Mouse (Mus musculus) forebrain, postnatal 0 days (tissue): Measurements from ENCODE around the gene Izumo1. TPM values are rescaled to one million over a fixed set of nuclear protein-coding genes. Genes with fewer than 3 reads are reported as not detected.

Experiments used
- ATAC-seq: fragments of 200-750 bp; cut with Nextera tagmentation; 2 replicates; pipeline ENCODE4 v1.8.0; 2017; ENCODE audit warnings: mild to moderate bottlenecking, moderate library complexity
- DNase-seq: peaks from one replicate; pipeline ENCODE4 v3.0.0-alpha.2; 2015
- H3K27ac ChIP-seq: fragments of 300-500 bp; sonication (generic); 2 replicates; pipeline ENCODE4 v1.5.1; 2014; ENCODE audit warnings: low read depth, mild to moderate bottlenecking, antibody characterized with exemption, low read length, moderate library complexity, mixed read lengths
- H3K27me3 ChIP-seq: fragments of 300-500 bp; sonication (generic); 2 replicates; pipeline ENCODE4 v1.6.1; 2014; ENCODE audit warnings: mild to moderate bottlenecking, low read length, mixed read lengths; ENCODE audit not compliant: insufficient read depth
- H3K36me3 ChIP-seq: fragments of 300-500 bp; sonication (generic); 2 replicates; pipeline ENCODE4 v1.6.1; 2014; ENCODE audit warnings: mild to moderate bottlenecking, moderate library complexity; ENCODE audit not compliant: insufficient read depth
- H3K4me1 ChIP-seq: fragments of 300-500 bp; sonication (generic); 2 replicates; pipeline ENCODE4 v1.6.1; 2014; ENCODE audit warnings: antibody characterized with exemption; ENCODE audit not compliant: insufficient read depth
- H3K4me2 ChIP-seq: fragments of 300-500 bp; sonication (generic); 2 replicates; pipeline ENCODE4 v1.6.1; 2014; ENCODE audit warnings: low read depth, mild to moderate bottlenecking, moderate library complexity
- H3K4me3 ChIP-seq: fragments of 300-500 bp; sonication (generic); 2 replicates; pipeline ENCODE4 v1.5.1; 2014; ENCODE audit warnings: low read depth, low read length, mixed read lengths
- H3K9ac ChIP-seq: fragments of 300-500 bp; sonication (generic); 2 replicates; pipeline ENCODE4 v1.6.1; 2014; ENCODE audit warnings: mild to moderate bottlenecking
- H3K9me3 ChIP-seq: fragments of 300-500 bp; sonication (generic); 2 replicates; pipeline ENCODE4 v1.6.1; 2016; ENCODE audit warnings: low read length
- CTCF ChIP-seq: sonication (generic); IDR thresholded peaks from 2 replicates; pipeline ENCODE4 v1.5.1; 2016; ENCODE audit warnings: antibody characterized with exemption, control low read depth, low read depth
- WGBS: fragments of 180-500 bp; shearing (Covaris S2); extraction: QIAGEN DNeasy Blood & Tissue Kit; methylation state at CpG from one replicate; pipeline ENCODE4 v1.1.7; 2014; 5-methylcytosine and 5-hydroxymethylcytosine counted together
- polyA plus RNA-seq: library from polyadenylated mRNA; unstranded; fragments of >200 nt; fragmentation: Nextera tagmentation; extraction: Ambion mirVana; gene quantifications from 2 replicates; pipeline ENCODE4 v1.2.1, GENCODE M21; 2015
- total RNA-seq: library from RNA; depleted of rRNA; stranded (reverse); fragments of >200 nt; gene quantifications from 2 replicates; pipeline ENCODE4 v1.2.3, GENCODE M21; 2014

The Izumo1 gene
- total and polyA plus RNA-seq, 2 experiments from 2014 or later = 0.14 TPM; not detected in 1

GRCm38 (mm10) chr7:45635711-45636688, 14.4 kb downstream of the Izumo1 start:
- ATAC-seq = no peak
- no peaks in the 10 kb centered on the region for H3K27me3 ChIP-seq

GRCm38 (mm10) chr7:45637710-45638109, 16.1 kb downstream of the Izumo1 start:
- Histone ChIP-seq H3K27me3 (no peaks in the 10 kb centered on the region), H3K4me2 (no peak overlapping the region), H3K9me3 (no peaks in the 10 kb centered on the region), H3K4me3 (no peak overlapping the region), H3K9ac (no peak overlapping the region), H3K36me3 (peaks cover 15% of the 10 kb centered on the region; the same call in 1 of the 2 replicates), H3K27ac (no peak overlapping the region), H3K4me1 (peaks cover 4% of the 10 kb centered on the region; the same call in 1 of the 2 replicates)
- WGBS = 93% methylated on average over 6 of the region's 6 CpGs
- TF ChIP-seq CTCF = no peak
- no peak for DNase-seq
- ATAC-seq = no peak

More at GRCm38 (mm10) chr7:45635711-45636688, 14.4 kb downstream of the Izumo1 start:
- Histone ChIP-seq H3K9ac (no peak overlapping the region), H3K4me3 (no peak overlapping the region), H3K9me3 (no peaks in the 10 kb centered on the region), H3K4me2 (no peak overlapping the region), H3K27ac (no peak overlapping the region), H3K4me1 (no peaks in the 10 kb centered on the region), H3K36me3 (peaks cover 15% of the 10 kb centered on the region; the same call in 1 of the 2 replicates)
- TF ChIP-seq CTCF = no peak
- DNase-seq = no peak
- WGBS = 83% methylated on average over 15 of the region's 15 CpGs

GRCm38 (mm10) chr7:45638623-45639401, 17.2 kb downstream of the Izumo1 start:
- TF ChIP-seq CTCF = no peak
- H3K27me3 ChIP-seq = no peaks in the 10 kb centered on the region
- H3K36me3 ChIP-seq = peaks cover 11% of the 10 kb centered on the region; the same call in 1 of the 2 replicates
- H3K4me3 ChIP-seq = peak overlapping the region; percentile 32
- peak overlapping the region; percentile 26; the same call in 1 of the 2 replicates for H3K9ac ChIP-seq
- H3K4me2 ChIP-seq = peak overlapping the region; percentile 53
- ATAC-seq (peak; percentile 92), DNase-seq (peak; percentile 99)
- H3K9me3 ChIP-seq = no peaks in the 10 kb centered on the region
- peaks cover 8% of the 10 kb centered on the region; the same call in 1 of the 2 replicates for H3K4me1 ChIP-seq
- peak overlapping the region; percentile 36; the same call in 1 of the 2 replicates for H3K27ac ChIP-seq
- 21% methylated on average over 29 of the region's 29 CpGs for WGBS

GRCm38 (mm10) chr7:45639561-45640027, 18.0 kb downstream of the Izumo1 start, which contains the start of gene Mamstr:
Gene Mamstr (plus strand): TSS chr7:45639977.
- no peak for TF ChIP-seq CTCF
- 29% methylated on average over 19 of the region's 19 CpGs for whole genome bisulfite sequencing
- Histone ChIP-seq H3K9me3 (no peaks in the 10 kb centered on the region), H3K27me3 (no peaks in the 10 kb centered on the region), H3K4me1 (peaks cover 13% of the 10 kb centered on the region; the same call in 1 of the 2 replicates), H3K36me3 (peaks cover 10% of the 10 kb centered on the region; the same call in 1 of the 2 replicates), H3K27ac (no peak within 1 kb of the TSS; the same call in 1 of the 2 replicates), H3K4me2 (no peak within 1 kb of the TSS), H3K9ac (no peak within 1 kb of the TSS), H3K4me3 (no peak within 1 kb of the TSS)
- no peak for ATAC-seq
- DNase-seq = no peak

- no peak for TF ChIP-seq CTCF
- Histone ChIP-seq H3K27ac (no peak overlapping the region), H3K9ac (no peak overlapping the region), H3K27me3 (no peaks in the 10 kb centered on the region), H3K4me1 (peaks cover 15% of the 10 kb centered on the region; the same call in 1 of the 2 replicates), H3K4me2 (no peak overlapping the region), H3K36me3 (peaks cover 5% of the 10 kb centered on the region; the same call in 1 of the 2 replicates), H3K4me3 (no peak overlapping the region), H3K9me3 (no peaks in the 10 kb centered on the region)
- DNase-seq (no peak), ATAC-seq (no peak)
- 75% methylated on average over 19 of the region's 19 CpGs for WGBS
Observed at GRCm38 (mm10) chr7:45640191-45640957, 18.8 kb downstream of the Izumo1 start.
